Mouse (Mus musculus): ENCODE measurements at regions not wholly inside any gene's neighbourhood (a gene's known extent, or its start where the extent isn't known, plus 50 kb on each side); places are given as distances from the start of the nearest gene placed in this dataset.

DNA sequence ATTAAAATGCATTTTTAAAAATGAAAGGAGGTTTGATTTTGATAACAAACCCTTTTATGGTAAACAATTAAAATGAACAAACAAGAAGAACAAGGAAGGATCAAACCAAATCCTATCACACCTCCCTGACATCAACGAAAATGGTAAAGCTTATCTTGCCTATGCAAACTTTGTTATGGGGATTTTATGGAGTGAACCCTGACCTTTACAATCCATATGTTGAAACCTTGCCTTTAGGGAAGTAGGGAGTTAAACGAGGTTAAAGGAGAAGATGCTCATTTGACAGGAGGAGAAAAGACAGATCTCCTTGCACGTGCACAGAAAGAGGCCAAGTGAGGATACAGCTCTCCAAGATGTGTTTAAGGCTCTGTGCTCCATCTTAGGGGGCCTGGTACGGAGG lies 379.5 kb upstream of the Dab2 start:
- TF ChIP-seq USF2 (conservative IDR thresholded peaks at IDR 0.05; ENCODE audit: low read depth, low read length) (no peak), IRF4 (IDR thresholded peaks at IDR 0.05; ENCODE audit: low read depth, low read length) (no peak), GABPA (IDR thresholded peaks at IDR 0.05; ENCODE audit: insufficient replicate concordance, low read depth, low read length) (no peak), SIN3A (IDR thresholded peaks at IDR 0.05; ENCODE audit: low read length) (no peak), CTCF (conservative IDR thresholded peaks at IDR 0.05 in 1 of 2, IDR thresholded peaks at IDR 0.05 in 1 of 2; ENCODE audit: low read depth in 2 of 2, low read length in 2 of 2) (no peak), EP300 (IDR thresholded peaks at IDR 0.05; ENCODE audit: low read length) (no peak), POLR2A (IDR thresholded peaks at IDR 0.05; ENCODE audit: low read depth, low read length) (no peak), ETS1 (conservative IDR thresholded peaks at IDR 0.05; ENCODE audit: low read depth, low read length) (no peak), ZKSCAN1 (IDR thresholded peaks at IDR 0.05; ENCODE audit: borderline replicate concordance, low read depth, low read length) (no peak), MYC (IDR thresholded peaks at IDR 0.05; ENCODE audit: low read depth, low read length) (no peak)
